Mouse (Mus musculus): ENCODE data around the gene Ppip5k2.

The Ppip5k2 gene

DNA sequence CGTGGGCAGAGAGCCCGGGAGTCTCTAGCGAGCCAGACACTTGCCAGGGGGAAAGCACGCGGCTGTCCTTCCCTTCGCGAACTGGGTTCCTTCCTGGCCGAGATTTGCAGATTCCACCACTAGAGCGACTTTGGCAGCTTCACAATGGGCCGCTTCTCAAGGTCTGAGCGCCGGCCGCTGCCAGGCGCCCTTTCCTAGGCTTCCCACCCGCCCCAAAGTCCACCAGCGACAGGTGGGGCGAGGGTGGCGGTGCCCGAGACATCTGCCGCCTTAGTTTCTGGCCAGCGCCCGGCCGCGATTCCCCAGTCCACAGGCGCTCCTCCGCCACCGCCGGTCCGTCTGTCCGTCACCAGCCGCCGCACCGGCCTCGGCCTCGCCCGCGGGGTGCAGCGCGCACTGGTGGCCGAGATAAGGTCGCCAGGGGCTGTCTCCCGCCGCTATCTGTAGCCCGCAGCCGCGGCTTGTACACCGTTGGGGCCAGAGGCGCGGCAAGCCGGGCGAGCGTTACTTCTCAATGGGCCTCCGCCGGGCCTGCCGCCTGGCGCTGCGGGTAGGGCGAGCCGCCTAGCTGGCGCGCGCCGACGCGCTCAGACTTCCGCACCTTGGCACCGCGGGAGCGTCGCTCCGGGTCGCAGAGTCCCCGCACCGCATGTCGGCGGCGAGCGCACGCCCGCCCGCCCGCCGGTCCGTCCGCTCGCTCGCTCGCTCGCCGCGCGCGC, 109.4 kb downstream of the Ppip5k2 start:
- DNase-seq, result peak; percentile 72

DNA sequence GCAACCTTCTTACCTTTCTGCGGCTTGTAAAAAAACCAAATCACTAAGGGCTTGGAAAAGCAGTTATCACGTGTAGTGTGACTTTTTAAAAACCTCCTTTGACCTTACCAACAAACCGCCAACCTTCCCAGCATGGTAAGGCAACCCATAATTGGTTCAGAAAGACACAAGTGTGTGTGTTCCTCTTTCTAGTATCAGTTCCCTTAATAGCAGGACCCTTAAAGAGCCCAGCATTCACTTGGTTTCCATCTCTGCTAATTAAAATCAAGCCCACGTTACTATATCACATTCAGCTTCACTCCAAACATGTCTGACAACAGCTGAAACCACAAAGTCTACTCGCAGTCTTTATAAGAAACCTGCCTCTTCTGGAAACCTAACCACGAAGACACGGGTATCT, 110.8 kb downstream of the Ppip5k2 start:
- no peak for DNase-seq

DNA sequence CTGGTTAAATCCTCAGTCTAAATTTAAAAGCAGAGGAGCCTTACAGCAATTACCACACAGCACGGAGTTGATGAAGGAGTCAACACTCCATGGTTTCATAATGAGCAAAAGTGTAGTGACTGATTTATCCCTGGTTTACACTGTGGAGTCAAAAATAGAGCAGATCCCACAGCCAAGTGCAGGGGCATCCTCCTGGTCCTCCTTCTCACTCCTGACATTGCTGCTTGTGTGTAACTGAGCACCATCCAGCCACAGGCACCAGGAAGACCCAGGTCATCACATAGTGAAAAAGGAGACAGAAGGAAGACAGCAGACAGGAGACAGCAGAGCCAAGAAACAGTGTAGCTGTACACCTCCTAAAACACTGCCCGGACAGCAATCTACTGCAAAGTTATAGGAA, 112.4 kb downstream of the Ppip5k2 start:
- DNase-seq, result no peak

DNA sequence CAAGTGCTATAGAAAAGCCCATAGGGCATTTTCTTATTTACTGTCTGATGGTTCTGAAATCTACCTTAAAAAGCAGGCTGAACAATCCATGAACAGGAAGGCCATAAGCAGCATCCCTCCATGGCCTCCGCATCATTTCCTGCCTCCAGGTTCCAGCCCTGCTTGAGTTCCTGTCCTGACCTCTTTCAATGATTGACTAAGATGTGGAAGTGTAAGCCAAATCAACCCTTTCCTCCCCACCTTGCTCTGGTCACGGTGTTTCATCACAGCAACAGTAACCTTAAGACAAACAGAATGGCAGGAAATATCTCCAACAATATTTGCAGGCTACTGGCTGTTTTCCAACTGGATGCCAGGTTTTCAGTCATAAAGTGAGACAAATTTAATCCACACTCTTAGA, 113.0 kb downstream of the Ppip5k2 start:
- DNase-seq, result no peak

Measured in cerebellum, adult 8-10 months (tissue).